Mouse (Mus musculus) MEL (cell line): Measurements from ENCODE around the gene Nrxn2. TPM values are rescaled to one million over a fixed set of nuclear protein-coding genes. Genes with fewer than 3 reads are reported as not detected.

Source experiments
- DNase-seq: peaks from one replicate; pipeline ENCODE4 v3.0.0; 2011; ENCODE audit warnings: low read depth, low spot score
- H3K27ac ChIP-seq: 2 replicates; pipeline ENCODE4 v1.5.1; 2012; ENCODE audit warnings: low read depth, mild to moderate bottlenecking, control low read depth, low read length, moderate library complexity; ENCODE audit not compliant: control insufficient read depth
- H3K27me3 ChIP-seq, 2 experiments: fragments of 150-350 bp in 1 of 2; sonication (generic) in 1 of 2; 2 replicates each; pipeline ENCODE4 v1.6.1; 2012; ENCODE audit warnings: low read length in 2 of 2, mild to moderate bottlenecking in 2 of 2, improper control_type of control experiment in 1 of 2, moderate library complexity in 1 of 2; ENCODE audit not compliant: insufficient read depth in 2 of 2, control insufficient read depth in 1 of 2
- H3K36me3 ChIP-seq, 2 experiments: 2 replicates each; pipeline ENCODE4 v1.6.1; 2012 to 2014; ENCODE audit warnings: low read length in 2 of 2, improper control_type of control experiment in 1 of 2, inconsistent platforms in 1 of 2, mild to moderate bottlenecking in 1 of 2; ENCODE audit not compliant: insufficient read depth in 2 of 2, control insufficient read depth in 1 of 2
- H3K4me1 ChIP-seq, 2 experiments: fragments of 150-350 bp in 1 of 2; sonication (generic) in 1 of 2; 2 replicates each; pipeline ENCODE4 v1.6.1; 2012; ENCODE audit warnings: low read length in 2 of 2, improper control_type of control experiment in 1 of 2, mild to moderate bottlenecking in 1 of 2; ENCODE audit not compliant: insufficient read depth in 2 of 2, control insufficient read depth in 1 of 2
- H3K4me3 ChIP-seq, 2 experiments: fragments of 150-350 bp in 1 of 2; sonication (generic) in 1 of 2; 2 replicates each; pipeline ENCODE4 v1.5.1; 2012; ENCODE audit warnings: low read depth in 2 of 2, low read length in 2 of 2, mild to moderate bottlenecking in 2 of 2, moderate library complexity in 2 of 2, control low read depth in 1 of 2, improper control_type of control experiment in 1 of 2; ENCODE audit not compliant: control insufficient read depth in 1 of 2, insufficient read depth in 1 of 2
- H3K79me2 ChIP-seq: 2 replicates; pipeline ENCODE4 v1.6.1; 2012; ENCODE audit warnings: mild to moderate bottlenecking, low read length, moderate library complexity; ENCODE audit not compliant: control insufficient read depth, poor library complexity, insufficient read depth
- H3K9ac ChIP-seq: 2 replicates; pipeline ENCODE4 v1.6.1; 2012; ENCODE audit warnings: low read depth, mild to moderate bottlenecking, control low read depth, low read length, moderate library complexity; ENCODE audit not compliant: control insufficient read depth, poor library complexity, severe bottlenecking
- H3K9me3 ChIP-seq: fragments of 150-350 bp; sonication (generic); replicated peaks from 2 replicates; pipeline ENCODE4 v1.6.1; 2012; ENCODE audit warnings: mild to moderate bottlenecking, low read length, improper control_type of control experiment, moderate library complexity; ENCODE audit not compliant: insufficient read depth
- BHLHE40 ChIP-seq: IDR thresholded peaks from 2 replicates; pipeline ENCODE4 v1.6.1; 2012; ENCODE audit warnings: low read depth, mild to moderate bottlenecking, inconsistent platforms, low read length, improper control_type of control experiment, borderline replicate concordance
- CHD1 ChIP-seq: IDR thresholded peaks from 2 replicates; pipeline ENCODE4 v1.6.1; 2012; ENCODE audit warnings: low read depth, mild to moderate bottlenecking, inconsistent platforms, low read length, improper control_type of control experiment
- CHD2 ChIP-seq: IDR thresholded peaks from 2 replicates; pipeline ENCODE4 v1.6.1; 2011; ENCODE audit warnings: low read length, improper control_type of control experiment
- E2F4 ChIP-seq: IDR thresholded peaks from 2 replicates; pipeline ENCODE4 v1.6.1; 2011; ENCODE audit warnings: low read depth, low read length, improper control_type of control experiment, borderline replicate concordance
- ELF1 ChIP-seq: IDR thresholded peaks from 2 replicates; pipeline ENCODE4 v1.6.1; 2014; ENCODE audit warnings: low read depth, mild to moderate bottlenecking, inconsistent platforms, low read length, improper control_type of control experiment, moderate library complexity
- GABPA ChIP-seq: IDR thresholded peaks from 2 replicates; pipeline ENCODE4 v1.6.1; 2012; ENCODE audit warnings: low read depth, mild to moderate bottlenecking, inconsistent platforms, low read length, improper control_type of control experiment, moderate library complexity
- GATA1 ChIP-seq: IDR thresholded peaks from 2 replicates; pipeline ENCODE4 v1.6.1; 2011; ENCODE audit warnings: low read depth, low read length, improper control_type of control experiment
- HCFC1 ChIP-seq: IDR thresholded peaks from 2 replicates; pipeline ENCODE4 v1.6.1; 2012; ENCODE audit warnings: low read depth, mild to moderate bottlenecking, inconsistent platforms, low read length, improper control_type of control experiment, moderate library complexity
- KAT2A ChIP-seq: conservative IDR thresholded peaks from 2 replicates; pipeline ENCODE4 v1.6.1; 2012; ENCODE audit warnings: low read depth, low read length, improper control_type of control experiment, inconsistent platforms
- MAFK ChIP-seq: IDR thresholded peaks from 2 replicates; pipeline ENCODE4 v1.6.1; 2011; ENCODE audit warnings: low read depth, mild to moderate bottlenecking, low read length, improper control_type of control experiment, borderline replicate concordance
- MAZ ChIP-seq: IDR thresholded peaks from 2 replicates; pipeline ENCODE4 v1.6.1; 2012; ENCODE audit warnings: low read depth, mild to moderate bottlenecking, inconsistent platforms, low read length, improper control_type of control experiment
- MEF2A ChIP-seq: IDR thresholded peaks from 2 replicates; pipeline ENCODE4 v1.6.1; 2014; ENCODE audit warnings: low read depth, mild to moderate bottlenecking, inconsistent platforms, low read length, improper control_type of control experiment; ENCODE audit not compliant: poor library complexity, insufficient replicate concordance, severe bottlenecking; ENCODE audit errors: extremely low read depth
- MYC ChIP-seq: IDR thresholded peaks from 2 replicates; pipeline ENCODE4 v1.6.1; 2011; ENCODE audit warnings: low read depth, mild to moderate bottlenecking, low read length, improper control_type of control experiment, moderate library complexity
- NRF1 ChIP-seq: IDR thresholded peaks from 2 replicates; pipeline ENCODE4 v1.6.1; 2014; ENCODE audit warnings: low read depth, mild to moderate bottlenecking, inconsistent platforms, low read length, improper control_type of control experiment, moderate library complexity; ENCODE audit not compliant: poor library complexity, insufficient read depth, severe bottlenecking
- POLR2A ChIP-seq, 2 experiments: IDR thresholded peaks; 2 replicates each; pipeline ENCODE4 v1.6.1; 2011 to 2012; ENCODE audit warnings: low read length in 2 of 2, mild to moderate bottlenecking in 2 of 2, control low read depth in 1 of 2, improper control_type of control experiment in 1 of 2, low read depth in 1 of 2, moderate library complexity in 1 of 2; ENCODE audit not compliant: control insufficient read depth in 1 of 2, insufficient read depth in 1 of 2, poor library complexity in 1 of 2
- POLR2AphosphoS5 ChIP-seq: IDR thresholded peaks from 2 replicates; pipeline ENCODE4 v1.6.1; 2012; ENCODE audit warnings: low read depth, borderline replicate concordance, mild to moderate bottlenecking, inconsistent platforms, low read length, moderate library complexity, mixed read lengths
- SIN3A ChIP-seq: IDR thresholded peaks from 2 replicates; pipeline ENCODE4 v1.6.1; 2012; ENCODE audit warnings: low read length, improper control_type of control experiment, inconsistent platforms
- SMC3 ChIP-seq: IDR thresholded peaks from 2 replicates; pipeline ENCODE4 v1.6.1; 2011; ENCODE audit warnings: low read depth, low read length, improper control_type of control experiment
- TAL1 ChIP-seq: IDR thresholded peaks from 2 replicates; pipeline ENCODE4 v1.6.1; 2012; ENCODE audit warnings: mild to moderate bottlenecking, inconsistent platforms, low read length, moderate library complexity, mixed read lengths
- TCF12 ChIP-seq: IDR thresholded peaks from 2 replicates; pipeline ENCODE4 v1.6.1; 2014; ENCODE audit warnings: low read depth, mild to moderate bottlenecking, inconsistent platforms, low read length, improper control_type of control experiment, moderate library complexity
- UBTF ChIP-seq: IDR thresholded peaks from 2 replicates; pipeline ENCODE4 v1.6.1; 2012; ENCODE audit warnings: low read depth, mild to moderate bottlenecking, inconsistent platforms, low read length, improper control_type of control experiment, moderate library complexity, borderline replicate concordance; ENCODE audit not compliant: insufficient read depth
- USF2 ChIP-seq, 2 experiments: IDR thresholded peaks; 2 replicates each; pipeline ENCODE4 v1.6.1; 2011 to 2012; ENCODE audit warnings: improper control_type of control experiment in 2 of 2, low read length in 2 of 2, borderline replicate concordance in 1 of 2, inconsistent platforms in 1 of 2, low read depth in 1 of 2, mild to moderate bottlenecking in 1 of 2; ENCODE audit not compliant: insufficient read depth in 1 of 2
- ZC3H11A ChIP-seq: IDR thresholded peaks from 2 replicates; pipeline ENCODE4 v1.6.1; 2012; ENCODE audit warnings: low read depth, mild to moderate bottlenecking, inconsistent platforms, low read length, improper control_type of control experiment
- ZNF384 ChIP-seq: IDR thresholded peaks from 2 replicates; pipeline ENCODE4 v1.6.1; 2012; ENCODE audit warnings: low read depth, mild to moderate bottlenecking, inconsistent platforms, low read length, improper control_type of control experiment
- polyA plus RNA-seq, 2 experiments: library from polyadenylated mRNA; stranded (reverse) in 1 of 2; unstranded in 1 of 2; fragments of >175 nt in 1 of 2; fragments of >200 nt in 1 of 2; gene quantifications; 2 replicates each; pipeline versions ENCODE4 v1.2.1 to v1.2.4; 2012; ENCODE audit warnings: low replicate concordance in 2 of 2, low read depth in 1 of 2; ENCODE audit not compliant: insufficient read length in 2 of 2, insufficient read depth in 1 of 2, missing spikeins in 1 of 2
- total RNA-seq: library from RNA; depleted of rRNA; stranded (reverse); fragments of 300-350 nt; gene quantifications from 2 replicates; pipeline ENCODE4 v1.2.3, GENCODE M21; 2012

The Nrxn2 gene
- total and polyA plus RNA-seq, 3 experiments: 0.39 to 0.42 TPM; not detected in 1

- no peak overlapping the region for H3K27ac ChIP-seq
- TF ChIP-seq CHD1: no peak
- no peak for TF ChIP-seq TAL1
- no peak for TF ChIP-seq HCFC1
- no peak for TF ChIP-seq NRF1
- no peak for TF ChIP-seq MYC
- TF ChIP-seq SIN3A: no peak
- no peak for TF ChIP-seq MEF2A
- TF ChIP-seq ZNF384: no peak
- no peak for TF ChIP-seq POLR2A (IDR thresholded peaks at IDR 0.05; ENCODE audit: control insufficient read depth in 1 of 2, insufficient read depth in 1 of 2, low read depth in 1 of 2, low read length in 2 of 2, poor library complexity in 1 of 2)
- TF ChIP-seq UBTF: no peak
- TF ChIP-seq BHLHE40: no peak
- no peak for TF ChIP-seq MAZ
- TF ChIP-seq TCF12: no peak
- TF ChIP-seq E2F4: no peak
- TF ChIP-seq KAT2A: no peak
- TF ChIP-seq ELF1: no peak
- TF ChIP-seq SMC3: no peak
- no peak for TF ChIP-seq MAFK
- TF ChIP-seq CHD2: no peak
- no peak overlapping the region for H3K4me3 ChIP-seq
- no peaks in the 10 kb centered on the region for H3K4me1 ChIP-seq
- H3K9me3 ChIP-seq: no peaks in the 10 kb centered on the region
- no peaks in the 10 kb centered on the region for H3K79me2 ChIP-seq
- H3K27me3 ChIP-seq: no peaks in the 10 kb centered on the region
- H3K9ac ChIP-seq: no peak overlapping the region
- H3K36me3 ChIP-seq: no peaks in the 10 kb centered on the region
- no peak for DNase-seq
Measured at GRCm38 (mm10) chr19:6527839-6528531, 109.5 kb downstream of the Nrxn2 start.

DNA sequence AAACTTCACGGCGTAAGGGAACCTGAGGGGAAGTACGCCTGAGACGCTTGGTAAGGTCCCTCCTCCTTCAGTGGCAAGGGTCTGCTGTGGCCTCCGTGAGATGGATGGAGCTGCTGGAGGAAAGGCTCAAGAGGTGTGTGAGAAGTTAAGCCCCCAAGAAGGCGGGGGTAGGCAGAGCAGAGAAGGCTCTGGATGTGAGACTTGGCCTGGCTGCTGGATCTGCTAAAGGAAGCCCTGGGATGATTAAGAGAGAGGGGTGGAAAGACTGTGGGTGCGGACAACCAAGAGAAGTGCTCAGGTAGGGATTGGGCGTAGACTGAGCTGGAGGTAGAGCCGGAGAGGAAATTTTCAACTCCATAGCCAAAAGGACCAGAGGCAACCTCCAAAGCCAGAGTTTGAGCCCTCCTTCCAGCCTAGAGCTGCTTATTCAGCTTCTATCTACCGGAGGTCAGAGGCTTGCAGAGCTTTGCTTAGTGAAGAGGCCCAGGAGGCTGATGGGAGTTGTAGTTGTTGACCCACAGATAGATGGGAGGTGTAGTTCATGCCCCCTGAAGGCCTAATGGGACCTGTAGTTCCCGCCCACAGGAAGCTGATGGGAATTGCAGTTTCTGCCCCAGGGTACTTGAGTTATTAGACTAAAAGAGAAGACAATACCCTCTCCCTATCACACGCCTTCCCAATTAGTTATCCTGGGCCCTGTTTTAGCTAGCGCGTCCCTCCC is 110.9 kb downstream of the Nrxn2 start:
- TF ChIP-seq GATA1 (no peak), HCFC1 (peak; percentile 80), KAT2A (peak; percentile 28; the same call in 1 of the 2 replicates), ZC3H11A (no peak), GABPA (no peak), USF2 (IDR thresholded peaks at IDR 0.05; ENCODE audit: borderline replicate concordance in 1 of 2, insufficient read depth in 1 of 2, low read depth in 1 of 2, low read length in 2 of 2) (no peak), TAL1 (no peak), TCF12 (no peak), MYC (no peak), CHD2 (no peak), E2F4 (no peak), ZNF384 (no peak), BHLHE40 (no peak), POLR2AphosphoS5 (no peak), SIN3A (no peak), ELF1 (no peak)
- H3K9me3 ChIP-seq: no peaks in the 10 kb centered on the region
- H3K79me2 ChIP-seq: no peaks in the 10 kb centered on the region
- no peak overlapping the region for H3K4me3 ChIP-seq
- no peaks in the 10 kb centered on the region for H3K36me3 ChIP-seq
- no peak overlapping the region for H3K9ac ChIP-seq
- no peak overlapping the region for H3K27ac ChIP-seq
- no peaks in the 10 kb centered on the region for H3K27me3 ChIP-seq
- H3K4me1 ChIP-seq: no peaks in the 10 kb centered on the region
- peak; percentile 14 for DNase-seq
